Mouse (Mus musculus): ENCODE measurements at regions not wholly inside any gene's neighbourhood (a gene's known extent, or its start where the extent isn't known, plus 50 kb on each side); places are given as distances from the start of the nearest gene placed in this dataset.

DNA sequence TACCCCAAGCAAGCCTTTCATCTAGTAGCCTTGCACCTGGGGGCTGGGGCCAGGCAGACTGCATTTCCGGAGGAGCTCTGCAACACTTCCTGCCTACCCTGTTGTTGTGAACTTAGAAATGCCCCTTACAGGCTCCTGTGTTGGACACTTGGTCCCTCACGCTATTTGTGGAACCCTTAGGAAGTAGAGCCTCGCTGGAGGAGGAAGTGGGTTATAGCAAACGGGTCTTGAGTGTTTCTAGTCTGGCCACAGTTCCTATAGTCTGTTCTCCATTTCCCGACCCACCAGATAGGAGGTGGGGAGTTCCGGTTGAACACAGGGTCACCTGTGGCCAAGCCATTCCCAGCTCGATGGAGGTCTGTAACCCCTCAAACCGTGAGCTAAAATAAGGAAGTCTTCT is 272.7 kb downstream of the Diras2 start:
- TF ChIP-seq CTCF (IDR thresholded peaks at IDR 0.05; ENCODE audit: insufficient read depth, low read depth, low read length): no peak
- no peak for TF ChIP-seq POLR2A (IDR thresholded peaks at IDR 0.05; ENCODE audit: insufficient read depth, low read depth, low read length)

All from olfactory bulb, adult 2 months (tissue).